Comparison of ENCODE assay signal across 9 mouse cellular contexts in the genomic region with DNA sequence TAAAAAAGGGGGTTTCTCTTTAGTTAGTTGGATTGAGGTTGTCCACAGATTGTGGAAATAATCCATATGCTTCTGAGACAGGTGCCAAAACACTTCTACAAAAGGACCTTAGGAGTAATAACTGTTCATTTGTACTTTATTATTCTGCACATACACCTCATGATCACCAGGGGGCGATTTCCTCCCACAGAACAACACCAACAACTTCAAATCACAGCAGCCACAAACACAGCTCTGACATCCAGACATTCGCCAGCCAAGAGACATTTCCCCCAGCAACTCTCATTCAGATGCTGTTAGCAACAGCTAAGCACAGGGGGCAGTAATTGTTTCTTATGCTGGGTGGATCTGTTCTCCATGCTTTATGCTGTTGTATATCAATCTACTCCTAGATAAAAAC. TPM values are rescaled to one million over a fixed set of nuclear protein-coding genes. Genes with fewer than 3 reads are reported as not detected.
DNase-seq lines count a peak whose midpoint lies in the region; ATAC-seq lines count a peak whose summit lies in the region.
"Had no signal": no experiment of that assay in that cellular context is flagged by ENCODE, and none has a peak within 500 bp of the region (broad histone marks: within the 10 kb centered on the region; RNA-seq: fewer than 3 reads in every experiment).

No protein-coding gene starts in this region.

- no peak overlapping the region for H3K4me3 ChIP-seq in neural tube, embryonic 11.5 days (ENCODE audit: low read depth, low read length)
- no peak overlapping the region for H3K4me3 ChIP-seq in midbrain, embryonic 14.5 days (replicated peaks; ENCODE audit: low read depth, low read length)
- H3K4me3 ChIP-seq: embryonic facial prominence, embryonic 15.5 days had no signal

- no peak overlapping the region for H3K9ac ChIP-seq in neural tube, embryonic 11.5 days (ENCODE audit: low read length)
- H3K9ac ChIP-seq in midbrain, embryonic 14.5 days (replicated peaks; ENCODE audit: low read length), result no peak overlapping the region
- H3K9ac ChIP-seq: embryonic facial prominence, embryonic 15.5 days had no signal

- no peaks in the 10 kb centered on the region for H3K27me3 ChIP-seq in neural tube, embryonic 11.5 days (ENCODE audit: control insufficient read depth, insufficient read depth, low read length)
- no peaks in the 10 kb centered on the region for H3K27me3 ChIP-seq in midbrain, embryonic 14.5 days (ENCODE audit: control insufficient read depth, insufficient read depth, low read length)
- H3K27me3 ChIP-seq: embryonic facial prominence, embryonic 15.5 days had no signal

- no peak overlapping the region for H3K27ac ChIP-seq in neural tube, embryonic 11.5 days (ENCODE audit: low read depth, low read length)
- H3K27ac ChIP-seq in midbrain, embryonic 14.5 days (replicated peaks; ENCODE audit: low read depth, low read length), result no peak overlapping the region
- H3K27ac ChIP-seq: embryonic facial prominence, embryonic 15.5 days had no signal

- H3K9me3 ChIP-seq in neural tube, embryonic 11.5 days (ENCODE audit: control insufficient read depth, low read length), result no peaks in the 10 kb centered on the region
- H3K9me3 ChIP-seq in midbrain, embryonic 14.5 days (ENCODE audit: control insufficient read depth, low read length), result no peaks in the 10 kb centered on the region
- H3K9me3 ChIP-seq: embryonic facial prominence, embryonic 15.5 days had no signal

- peak; percentile 41; the same call in 1 of the 2 replicates for ATAC-seq in neural tube, embryonic 11.5 days (ENCODE audit: insufficient read depth, low FRiP score, low TSS enrichment)
- ATAC-seq in midbrain, embryonic 14.5 days (ENCODE audit: low FRiP score, low TSS enrichment), result peak; percentile 63; the same call in 1 of the 2 replicates

- no peaks in the 10 kb centered on the region for H3K36me3 ChIP-seq in neural tube, embryonic 11.5 days (ENCODE audit: control insufficient read depth, insufficient read depth, low read length)
- no peaks in the 10 kb centered on the region for H3K36me3 ChIP-seq in midbrain, embryonic 14.5 days (ENCODE audit: control insufficient read depth, insufficient read depth, low read length)
- H3K36me3 ChIP-seq: embryonic facial prominence, embryonic 15.5 days had no signal

- H3K4me1 ChIP-seq in neural tube, embryonic 11.5 days (ENCODE audit: control insufficient read depth, insufficient read depth, low read length), result no peaks in the 10 kb centered on the region
- H3K4me1 ChIP-seq in midbrain, embryonic 14.5 days (ENCODE audit: control insufficient read depth, insufficient read depth, low read length), result no peaks in the 10 kb centered on the region
- H3K4me1 ChIP-seq: embryonic facial prominence, embryonic 15.5 days had no signal

- WGBS in neural tube, embryonic 11.5 days, result 16% methylated on average over 2 of the region's 2 CpGs
- WGBS in midbrain, embryonic 14.5 days, result 3% methylated on average over 2 of the region's 2 CpGs

- H3K4me2 ChIP-seq in neural tube, embryonic 11.5 days (ENCODE audit: low read depth), result no peak overlapping the region
- H3K4me2 ChIP-seq in midbrain, embryonic 14.5 days (ENCODE audit: low read length), result no peak overlapping the region
- H3K4me2 ChIP-seq: embryonic facial prominence, embryonic 15.5 days had no signal

- DNase-seq in neural tube, embryonic 11.5 days (ENCODE audit: low spot score), result peak; percentile 34
- DNase-seq in neural tube, embryonic 10.5 days (ENCODE audit: extremely low spot score, low spot score), result no peak
- peak; percentile 54 for DNase-seq in R1 (ENCODE audit: low read depth, low spot score)
- DNase-seq in embryo, embryonic 11 days, result peak; percentile 61
- peak; percentile 44 for DNase-seq in heart, postnatal 4 days
- peak; percentile 14 to 51 for DNase-seq in kidney, postnatal 4 days
- DNase-seq in midbrain, embryonic 14.5 days, result peak; percentile 72
- DNase-seq in thymus, postnatal 36 days, result no peak

RNA-seq across cellular contexts. Expression of a gene that starts 5.3 kb away (rescaled TPM):
- not detected in 2 replicates for polyA plus RNA-seq in neural tube, embryonic 11.5 days (2014; fragmentation: Nextera tagmentation; extraction: Ambion mirVana)
- not detected for total RNA-seq in heart, postnatal 4 days (2021)
- not detected in 2 replicates for polyA plus RNA-seq in midbrain, embryonic 14.5 days (2014; fragmentation: Nextera tagmentation; extraction: Ambion mirVana)
- polyA plus RNA-seq: embryonic facial prominence, embryonic 15.5 days had no signal

RNA-seq across cellular contexts. Expression of a gene that starts 15.8 kb away (rescaled TPM):
- polyA plus RNA-seq in neural tube, embryonic 11.5 days (2014; fragmentation: Nextera tagmentation; extraction: Ambion mirVana), result not detected in 2 replicates
- total RNA-seq in heart, postnatal 4 days (2021), result not detected
- polyA plus RNA-seq in midbrain, embryonic 14.5 days (2014; fragmentation: Nextera tagmentation; extraction: Ambion mirVana), result not detected in 2 replicates

RNA-seq across cellular contexts. Expression of a gene that starts 27.5 kb away (rescaled TPM):
- polyA plus RNA-seq in neural tube, embryonic 11.5 days (2014; fragmentation: Nextera tagmentation; extraction: Ambion mirVana), result 1.1 and 1.2 TPM in 2 replicates
- total RNA-seq in heart, postnatal 4 days (2021), result 1 to 10 TPM; 4.5 to 5.7 TPM
- 1.00 and 1.1 TPM in 2 replicates for polyA plus RNA-seq in midbrain, embryonic 14.5 days (2014; fragmentation: Nextera tagmentation; extraction: Ambion mirVana)

RNA-seq across cellular contexts. Expression of a gene that starts 46.0 kb away (rescaled TPM):
- polyA plus RNA-seq in neural tube, embryonic 11.5 days (2014; fragmentation: Nextera tagmentation; extraction: Ambion mirVana), result not detected in 2 replicates
- not detected for total RNA-seq in heart, postnatal 4 days (2021)
- polyA plus RNA-seq in midbrain, embryonic 14.5 days (2014; fragmentation: Nextera tagmentation; extraction: Ambion mirVana), result not detected in 2 replicates

Comparison
In these comparisons a context has a peak if more than half of its experiments do, and no peak if none do; other contexts are left out.
1. DNase-seq: peak in neural tube, embryonic 11.5 days (single experiment), R1 (single experiment), embryo, embryonic 11 days (single experiment), heart, postnatal 4 days (single experiment), kidney, postnatal 4 days (2 of 2) and midbrain, embryonic 14.5 days (single experiment); none in neural tube, embryonic 10.5 days (single experiment) and thymus, postnatal 36 days (0 of 2).